Mouse (Mus musculus) adrenal gland, adult 2 months (tissue): ENCODE results near the gene Trip11. TPM values are rescaled to one million over a fixed set of nuclear protein-coding genes. Genes with fewer than 3 reads are reported as not detected.

Source experiments
- polyA plus RNA-seq: library from polyadenylated mRNA; depleted of rRNA; stranded (reverse); fragments of >200 nt; gene quantifications from 2 replicates; pipeline ENCODE4 v1.2.3, GENCODE M21; 2012; rRNA removed
- total RNA-seq, 2 experiments: library from RNA; stranded (reverse); gene quantifications; 2 replicates each; pipeline ENCODE4 v1.2.3; 2021

The Trip11 gene
- total and polyA plus RNA-seq, 3 experiments: 4.1 to 40.6 (median 28.4) TPM

Other genes starting within 250 kb of the Trip11 start
- gene Tc2n, start 194.7 kb downstream of the Trip11 start, total RNA-seq: 1 to 10 TPM in 1 of 2 experiments, under 1 TPM in 1; 0.73 to 1.4 TPM
- gene Tc2n, start 194.7 kb downstream of the Trip11 start, polyA plus RNA-seq: 0.02 TPM in 1 of 2 replicates, not detected in the other
- gene Fbln5, start 94.2 kb downstream of the Trip11 start, total RNA-seq: 10 to 100 TPM; 63.0 to 64.3 TPM
- gene Fbln5, start 94.2 kb downstream of the Trip11 start, polyA plus RNA-seq: 29.1 and 29.6 TPM in 2 replicates
- gene Atxn3, start 45.0 kb upstream of the Trip11 start, total RNA-seq: 10 to 100 TPM; 16.2 to 16.7 TPM
- 0.77 and 1.2 TPM in 2 replicates for gene Atxn3, start 45.0 kb upstream of the Trip11 start, polyA plus RNA-seq
- gene Cpsf2, start 62.7 kb upstream of the Trip11 start, total RNA-seq: 10 to 100 TPM; 32.4 to 35.8 TPM
- 2.8 and 3.4 TPM in 2 replicates for gene Cpsf2, start 62.7 kb upstream of the Trip11 start, polyA plus RNA-seq
- under 1 TPM; 0.28 to 0.66 TPM for gene Slc24a4, start 215.5 kb upstream of the Trip11 start, total RNA-seq
- 0.27 and 0.51 TPM in 2 replicates for gene Slc24a4, start 215.5 kb upstream of the Trip11 start, polyA plus RNA-seq